Mouse (Mus musculus) heart, adult 2 months (tissue): Measurements from ENCODE around the gene Syk.

ENCODE experiments used
- CTCF ChIP-seq: fragments of 200-600 bp; IDR thresholded peaks from 2 replicates; pipeline ENCODE4 v1.8.1; 2022; ENCODE audit warnings: antibody characterized with exemption, mild to moderate bottlenecking, moderate library complexity
- EP300 ChIP-seq: fragments of 200-500 bp; IDR thresholded peaks from 2 replicates; pipeline ENCODE4 v1.6.1; 2011; ENCODE audit warnings: low read depth, low read length, control low read depth; ENCODE audit not compliant: insufficient read depth

GRCm38 (mm10) chr13:52569194-52569769, 13.7 kb upstream of the Syk start:
- no peak for TF ChIP-seq CTCF
- no peak for TF ChIP-seq EP300
